Mouse (Mus musculus) lung, adult 2 months (tissue): ENCODE measurements at regions not wholly inside any gene's neighbourhood (a gene's known extent, or its start where the extent isn't known, plus 50 kb on each side); places are given as distances from the start of the nearest gene placed in this dataset.

Experiments
- DNase-seq: peaks from one replicate; pipeline ENCODE4 v3.0.0; 2022
- H3K4me1 ChIP-seq: fragments of 200-500 bp; 2 replicates; pipeline ENCODE4 v1.6.1; 2011; ENCODE audit warnings: low read length; ENCODE audit not compliant: control insufficient read depth, insufficient read depth
- H3K4me3 ChIP-seq: fragments of 200-500 bp; replicated peaks from 2 replicates; pipeline ENCODE3; 2011; ENCODE audit warnings: low read depth, mild to moderate bottlenecking, control low read depth, low read length; ENCODE audit errors: extremely low read depth
- CTCF ChIP-seq: fragments of 200-500 bp; IDR thresholded peaks from 2 replicates; pipeline ENCODE4 v1.5.1; 2011; ENCODE audit warnings: mild to moderate bottlenecking, low read length, control low read depth; ENCODE audit not compliant: insufficient read depth
- POLR2A ChIP-seq: fragments of 200-500 bp; IDR thresholded peaks from 2 replicates; pipeline ENCODE4 v1.6.1; 2011; ENCODE audit warnings: low read depth, mild to moderate bottlenecking, control low read depth, low read length, borderline replicate concordance; ENCODE audit errors: extremely low read depth
- WGBS: fragments of 180-500 bp; shearing (Covaris S2); methylation state at CpG from one replicate; pipeline ENCODE4 v1.1.7; 2018; 5-methylcytosine and 5-hydroxymethylcytosine counted together

GRCm38 (mm10) chrX:99575105-99575504, 104.0 kb upstream of the Pja1 start:
- H3K4me1 ChIP-seq = no peaks in the 10 kb centered on the region
- 56% methylated on average over 5 of the region's 5 CpGs for WGBS
- TF ChIP-seq POLR2A = no peak
- TF ChIP-seq CTCF = no peak
- H3K4me3 ChIP-seq = no peak overlapping the region
- DNase-seq = no peak

DNA sequence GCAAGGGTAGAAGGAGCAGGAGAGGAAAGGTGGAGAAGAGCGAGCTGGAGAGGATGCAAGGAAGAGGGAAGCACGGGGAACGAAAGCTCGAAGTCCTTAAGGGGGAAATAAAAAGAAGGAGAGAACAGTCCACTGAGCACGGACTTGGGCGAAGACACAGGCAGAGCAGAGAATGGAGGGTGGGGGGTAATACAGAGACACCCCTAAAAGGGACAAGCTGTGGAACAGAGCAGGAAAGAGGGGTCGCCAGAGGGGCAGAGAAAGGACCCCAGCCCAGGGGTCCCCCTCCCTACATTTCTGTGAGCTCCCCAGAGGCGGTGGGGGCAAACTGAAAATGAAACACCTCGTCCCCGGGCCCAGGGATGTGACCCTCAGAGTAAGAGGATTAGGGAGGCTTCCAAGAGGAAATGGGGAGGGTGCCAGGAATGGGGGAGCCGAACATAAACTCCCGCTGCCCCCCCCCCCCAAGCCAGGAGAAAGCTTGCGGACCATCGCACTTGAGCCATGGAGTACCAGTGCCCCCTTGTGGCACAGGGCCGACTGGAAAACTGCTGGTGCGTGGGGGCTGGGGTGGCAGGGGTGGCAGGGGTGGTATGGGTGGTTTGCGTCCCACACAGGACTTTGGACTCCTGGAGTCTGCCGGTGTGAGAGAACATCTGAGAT, 103.5 kb upstream of the Pja1 start:
- no peak overlapping the region for H3K4me3 ChIP-seq
- H3K4me1 ChIP-seq = no peaks in the 10 kb centered on the region
- 44% methylated on average over 18 of the region's 18 CpGs for WGBS
- TF ChIP-seq CTCF (peak; percentile 48), POLR2A (no peak)
- peak; percentile 50 for DNase-seq

DNA sequence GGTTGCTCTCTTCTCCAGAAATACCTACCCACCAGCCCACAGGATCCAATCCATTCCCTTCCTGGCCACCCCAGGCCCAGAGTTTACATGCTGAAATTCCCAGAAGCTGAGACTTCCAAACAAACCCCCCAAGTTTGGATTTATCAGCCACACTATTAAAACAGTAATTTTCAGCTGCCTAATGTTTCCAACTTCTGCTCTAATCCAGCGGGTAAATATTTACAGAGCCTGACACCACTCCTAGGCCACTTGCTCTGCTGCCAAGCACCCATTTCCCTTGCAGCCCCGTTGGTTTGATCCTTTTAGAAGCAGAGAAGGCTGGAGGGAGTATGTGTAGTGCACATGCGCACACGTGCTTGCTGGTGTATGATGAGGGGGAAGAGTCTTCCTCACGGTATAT, 99.1 kb upstream of the Pja1 start:
- 52% methylated on average over 5 of the region's 5 CpGs for WGBS
- no peak for DNase-seq
- H3K4me3 ChIP-seq = no peak overlapping the region
- no peak for TF ChIP-seq CTCF
- no peak for TF ChIP-seq POLR2A
- 0 out of 2 replicates have a peak, but pooled peaks cover 3% of the 10 kb centered on the region for H3K4me1 ChIP-seq

- DNase-seq = no peak
- H3K4me1 ChIP-seq = 0 out of 2 replicates have a peak, but pooled peaks cover 3% of the 10 kb centered on the region
- TF ChIP-seq POLR2A = no peak
- TF ChIP-seq CTCF = no peak
- H3K4me3 ChIP-seq = no peak overlapping the region
- WGBS = 53% methylated on average over 10 of the region's 10 CpGs
These were observed 97.2 kb upstream of the Pja1 start for GRCm38 (mm10) chrX:99568244-99568643.

- WGBS = 48% methylated on average over 28 of the region's 28 CpGs
- TF ChIP-seq POLR2A = no peak
- TF ChIP-seq CTCF = no peak
- no peak overlapping the region for H3K4me3 ChIP-seq
- 0 out of 2 replicates have a peak, but pooled peaks cover 3% of the 10 kb centered on the region for H3K4me1 ChIP-seq
- no peak for DNase-seq
These were observed 96.5 kb upstream of the Pja1 start for GRCm38 (mm10) chrX:99567367-99568164.

GRCm38 (mm10) chrX:99561995-99562394, 90.9 kb upstream of the Pja1 start:
- H3K4me3 ChIP-seq = no peak overlapping the region
- H3K4me1 ChIP-seq = no peaks in the 10 kb centered on the region
- no peak for DNase-seq
- 69% methylated on average over 8 of the region's 8 CpGs for WGBS
- TF ChIP-seq CTCF (no peak), POLR2A (no peak)

DNA sequence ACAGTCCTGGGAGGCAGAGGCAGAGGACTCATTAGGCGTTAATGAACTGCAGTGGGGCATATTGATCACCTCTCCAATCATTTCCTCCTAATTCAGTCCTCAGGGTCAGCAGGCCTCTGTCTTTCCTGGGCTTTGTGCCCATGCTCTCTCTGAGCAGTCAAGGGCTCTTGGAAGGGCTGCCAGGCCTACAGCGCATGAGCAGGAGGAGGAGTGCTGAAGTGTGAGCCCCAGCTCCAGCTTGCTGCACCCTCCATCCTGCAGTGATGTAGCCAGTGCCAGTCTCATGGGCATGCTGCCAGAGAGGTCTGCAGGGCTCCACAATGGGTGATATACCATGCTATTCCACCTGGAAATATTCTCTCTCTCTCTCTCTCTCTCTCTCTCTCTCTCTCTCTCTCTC, 89.6 kb upstream of the Pja1 start:
- 58% methylated on average over 2 of the region's 2 CpGs for WGBS
- H3K4me1 ChIP-seq = no peaks in the 10 kb centered on the region
- TF ChIP-seq CTCF = no peak
- no peak for TF ChIP-seq POLR2A
- no peak overlapping the region for H3K4me3 ChIP-seq
- DNase-seq = peak; percentile 43

DNA sequence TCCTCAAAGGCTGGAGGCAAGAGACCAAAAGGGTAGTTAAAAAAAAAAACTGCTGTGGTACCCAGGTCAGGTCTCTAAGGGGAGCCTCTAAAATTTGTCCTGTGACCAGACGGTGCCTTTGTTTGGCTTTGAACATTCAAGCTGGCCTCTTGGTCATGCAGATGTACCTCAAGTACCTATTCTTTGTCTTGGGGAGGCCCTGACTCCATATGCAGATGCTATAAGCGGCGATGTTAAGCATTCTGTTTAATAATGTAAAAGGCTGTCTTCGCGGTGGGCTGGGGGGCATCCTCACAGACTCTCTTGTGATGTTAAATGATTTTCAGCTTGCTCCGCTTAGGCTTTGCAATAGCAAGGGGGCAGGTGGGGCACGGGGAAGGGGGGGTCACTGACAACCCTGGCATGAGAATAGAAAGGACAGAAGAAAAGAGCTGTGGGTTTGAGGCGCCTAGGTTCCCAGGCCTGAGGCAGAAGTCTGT, 85.8 kb upstream of the Pja1 start:
- Histone ChIP-seq H3K4me1 (no peaks in the 10 kb centered on the region), H3K4me3 (no peak overlapping the region)
- no peak for DNase-seq
- TF ChIP-seq POLR2A (no peak), CTCF (no peak)
- WGBS = 58% methylated on average over 8 of the region's 8 CpGs

DNA sequence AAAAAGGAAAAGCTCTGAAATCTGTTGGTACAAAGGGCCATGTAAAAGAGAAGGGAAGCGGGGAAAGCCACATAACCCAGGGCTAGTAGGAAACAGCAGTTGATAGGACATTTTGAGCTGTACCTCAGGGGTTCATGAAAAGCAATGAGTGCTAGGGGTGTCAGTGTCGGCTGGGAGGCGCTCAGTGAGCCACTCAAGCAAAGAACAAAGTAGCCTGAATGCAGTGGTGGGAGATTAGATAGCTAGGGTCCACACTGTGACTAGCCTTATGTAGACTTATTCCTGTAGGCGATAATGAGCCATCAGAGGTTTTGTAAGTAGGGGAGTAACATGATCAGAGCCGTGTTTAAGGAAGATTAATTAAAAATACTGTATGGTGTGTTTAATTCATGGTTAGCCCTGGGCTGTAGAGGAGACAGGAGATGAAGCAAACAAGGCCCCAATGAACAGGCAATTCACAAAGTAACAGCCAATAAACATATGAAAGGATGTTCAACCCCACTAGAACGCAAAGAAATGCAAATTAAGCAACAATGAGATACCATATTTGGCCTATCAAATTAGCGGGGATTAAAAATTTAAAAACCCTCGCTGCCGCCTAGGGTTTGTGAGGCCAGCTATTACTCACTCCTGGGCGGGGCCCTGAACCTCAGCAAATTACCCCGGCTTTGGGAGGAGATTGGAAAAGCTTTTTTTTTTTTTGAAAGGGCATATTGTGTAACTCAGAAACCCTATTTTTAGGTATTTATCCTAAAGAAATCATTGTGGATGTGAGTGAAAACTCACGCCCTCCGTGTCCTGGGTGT, 85.1 kb upstream of the Pja1 start:
- WGBS = 68% methylated on average over 13 of the region's 13 CpGs
- no peaks in the 10 kb centered on the region for H3K4me1 ChIP-seq
- DNase-seq = no peak
- no peak for TF ChIP-seq CTCF
- TF ChIP-seq POLR2A = no peak
- H3K4me3 ChIP-seq = no peak overlapping the region
